In the genomic region with DNA sequence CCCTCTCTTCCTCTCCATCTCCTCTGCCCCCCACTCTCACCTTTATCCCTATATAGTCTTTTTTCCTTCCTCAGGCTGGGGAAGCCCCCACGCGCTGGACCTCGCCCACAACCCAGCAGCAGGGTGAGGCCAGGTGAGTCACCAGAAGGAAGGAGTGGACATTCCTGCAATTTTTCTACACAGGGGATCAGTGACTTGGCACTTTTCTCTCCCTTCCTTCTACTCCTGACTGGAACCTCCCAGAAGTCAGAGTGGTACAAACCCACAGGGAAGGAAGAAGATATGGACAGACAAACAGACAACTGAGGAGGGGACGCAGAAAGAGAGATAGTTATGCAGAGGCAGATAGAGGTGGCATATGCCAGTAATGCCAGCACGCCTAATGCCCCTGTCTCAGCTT, we compare ENCODE assay signal across 19 mouse cellular contexts. TPM values are rescaled to one million over a fixed set of nuclear protein-coding genes. Genes with fewer than 3 reads are reported as not detected.
DNase-seq lines count a peak whose midpoint lies in the region; TF ChIP-seq lines count a peak whose summit lies in the region.
"Had no signal": no experiment of that assay in that cellular context is flagged by ENCODE, and none has a peak within 500 bp of the region (broad histone marks: within the 10 kb centered on the region; RNA-seq: fewer than 3 reads in every experiment).

No protein-coding gene starts in this region.

- H3K27me3 ChIP-seq in kidney, adult 2 months (replicated peaks; ENCODE audit: control insufficient read depth, insufficient read depth, low read length), result no peaks in the 10 kb centered on the region
- H3K27me3 ChIP-seq: neural tube, embryonic 15.5 days had no signal

- H3K27ac ChIP-seq in kidney, adult 2 months (ENCODE audit: insufficient read depth, low read depth, low read length), result peak overlapping the region; percentile 6; the same call in 1 of the 2 replicates
- H3K27ac ChIP-seq: forebrain, embryonic 10.5 days; hindbrain, embryonic 12.5 days; limb, embryonic 15.5 days; neural tube, embryonic 15.5 days had no signal

- 53% methylated on average over 5 of the region's 5 CpGs for WGBS in kidney, adult 2 months

- TF ChIP-seq POLR2A in kidney, adult 2 months (IDR thresholded peaks at IDR 0.05; ENCODE audit: low read depth, low read length), result no peak

- 0 out of 2 replicates have a peak, but pooled peaks cover 11% of the 10 kb centered on the region for H3K4me1 ChIP-seq in kidney, adult 2 months (ENCODE audit: control insufficient read depth, insufficient read depth, low read length)

- no peaks in the 10 kb centered on the region for H3K36me3 ChIP-seq in kidney, adult 2 months (ENCODE audit: control insufficient read depth, insufficient read depth, low read length)
- H3K36me3 ChIP-seq: forebrain, embryonic 10.5 days; heart, embryonic 12.5 days; hindbrain, embryonic 12.5 days; limb, embryonic 15.5 days; neural tube, embryonic 15.5 days had no signal

- no peak for DNase-seq in kidney, adult 2 months
- no peak for DNase-seq in kidney, postnatal 36 days
- DNase-seq in 3134 (ENCODE audit: extremely low read depth, insufficient read length, low spot score) (peak; percentile 75), ZHBTc4 (ENCODE audit: low read depth, low spot score) (peak; percentile 60)
- peak; percentile 42 for DNase-seq in lung, postnatal 36 days
- DNase-seq in cerebellum, adult 18-20 months, result no peak
- no peak for DNase-seq in left cerebral cortex, adult 18-20 months (ENCODE audit: low spot score in 2 of 2)
- DNase-seq in B cell, adult 2 months, result no peak
- DNase-seq: cerebellum, adult 2 months; midbrain, embryonic 14.5 days had no signal

- H3K4me3 ChIP-seq in kidney, adult 2 months (ENCODE audit: insufficient read depth, low read depth, low read length), result no peak overlapping the region
- H3K4me3 ChIP-seq: forebrain, embryonic 10.5 days; heart, embryonic 12.5 days; hindbrain, embryonic 12.5 days; limb, embryonic 15.5 days; neural tube, embryonic 15.5 days had no signal

- no peak for TF ChIP-seq CTCF in kidney, adult 2 months (conservative IDR thresholded peaks at IDR 0.05; ENCODE audit: insufficient read depth, insufficient read length, low read depth, low read length)

RNA-seq across cellular contexts. Expression of gene Plaur, which starts 2.8 kb away (rescaled TPM):
- polyA plus RNA-seq in kidney, adult 2 months (2012; rRNA removed), result 10.1 and 12.9 TPM in 2 replicates
- total RNA-seq in left cerebral cortex, adult 18-20 months (2021), result 1 to 10 TPM in 1 of 2 experiments, under 1 TPM in 1; 0.59 to 1.5 TPM
- polyA plus RNA-seq: testis, adult 2 months had no signal

RNA-seq across cellular contexts. Expression of gene Irgc1, which starts 7.3 kb away (rescaled TPM):
- 0.33 and 0.41 TPM in 2 replicates for polyA plus RNA-seq in kidney, adult 2 months (2012; rRNA removed)
- total RNA-seq in left cerebral cortex, adult 18-20 months (2021), result under 1 TPM in 1 of 2 experiments, not detected in 1; 0.37 TPM
- total RNA-seq: adrenal gland, postnatal 36 days; gastrocnemius, adult 18-20 months; layer of hippocampus, postnatal 14 days had no signal
- polyA plus RNA-seq: cerebellum, adult 2 months; forebrain, embryonic 10.5 days; heart, embryonic 12.5 days; hindbrain, embryonic 12.5 days; midbrain, embryonic 14.5 days; neural tube, embryonic 15.5 days had no signal

RNA-seq across cellular contexts. Expression of gene Cadm4, which starts 22.4 kb away (rescaled TPM):
- 54.7 and 66.4 TPM in 2 replicates for polyA plus RNA-seq in kidney, adult 2 months (2012; rRNA removed)
- total RNA-seq in left cerebral cortex, adult 18-20 months (2021), result 100 to 1,000 TPM; 207 to 219 TPM

RNA-seq across cellular contexts. Expression of gene Zfp428, which starts 47.4 kb away (rescaled TPM):
- polyA plus RNA-seq in kidney, adult 2 months (2012; rRNA removed), result 9.5 and 17.1 TPM in 2 replicates
- 10 to 100 TPM; 47.7 to 49.3 TPM for total RNA-seq in left cerebral cortex, adult 18-20 months (2021)

RNA-seq across cellular contexts. Expression of gene AC161166.1, which starts 52.8 kb away (rescaled TPM):
- polyA plus RNA-seq in kidney, adult 2 months (2012; rRNA removed), result not detected in 2 replicates
- total RNA-seq in left cerebral cortex, adult 18-20 months (2021), result not detected
- total RNA-seq: adrenal gland, postnatal 36 days; gastrocnemius, adult 18-20 months; layer of hippocampus, postnatal 14 days had no signal
- polyA plus RNA-seq: cerebellum, adult 2 months had no signal

Comparison
In these comparisons a context has a peak if more than half of its experiments do, and no peak if none do; other contexts are left out.
1. DNase-seq: peak in 3134 (single experiment), ZHBTc4 (single experiment) and lung, postnatal 36 days (single experiment); none in kidney, adult 2 months (single experiment), kidney, postnatal 36 days (0 of 2), cerebellum, adult 18-20 months (0 of 2), left cerebral cortex, adult 18-20 months (0 of 2) and B cell, adult 2 months (0 of 2).